8 mouse cellular contexts compared by ENCODE assay signal in genomic region chr15:99393386-99394252, GRCm38 (mm10). TPM values are rescaled to one million over a fixed set of nuclear protein-coding genes. Genes with fewer than 3 reads are reported as not detected.
DNase-seq lines count a peak whose midpoint lies in the region; ATAC-seq and TF ChIP-seq lines count a peak whose summit lies in the region.

No protein-coding gene starts in this region.

- H3K4me3 ChIP-seq in forebrain, embryonic 10.5 days: peak overlapping the region; percentile 87
- peak overlapping the region; percentile 69 for H3K4me3 ChIP-seq in hindbrain, embryonic 14.5 days (replicated peaks; ENCODE audit: low read length)
- H3K4me3 ChIP-seq in liver, adult 2 months (ENCODE audit: insufficient read depth, low read depth, low read length): peak overlapping the region; percentile 89
- H3K4me3 ChIP-seq in midbrain, embryonic 16.5 days (ENCODE audit: low read depth, low read length): peak overlapping the region; percentile 61

- 15% methylated on average over 24 of the region's 24 CpGs for WGBS in forebrain, embryonic 10.5 days
- 13% methylated on average over 24 of the region's 24 CpGs for WGBS in hindbrain, embryonic 14.5 days
- under 1% methylated on average over 24 of the region's 24 CpGs for WGBS in liver, adult 2 months
- WGBS in midbrain, embryonic 16.5 days: 13% methylated on average over 24 of the region's 24 CpGs

- H3K4me2 ChIP-seq in hindbrain, embryonic 14.5 days (replicated peaks): peak overlapping the region; percentile 60
- H3K4me2 ChIP-seq in midbrain, embryonic 16.5 days (ENCODE audit: low read length): peak overlapping the region; percentile 92

- TF ChIP-seq POLR2A in liver, adult 2 months (IDR thresholded peaks at IDR 0.05; ENCODE audit: extremely low read depth, insufficient read depth, low read length): 0 out of 2 replicates have a peak, but pooled peaks have one; percentile 57

- H3K27me3 ChIP-seq in forebrain, embryonic 10.5 days (ENCODE audit: poor library complexity, severe bottlenecking): no peaks in the 10 kb centered on the region
- H3K27me3 ChIP-seq in hindbrain, embryonic 14.5 days (ENCODE audit: control insufficient read depth, insufficient read depth, low read length): no peaks in the 10 kb centered on the region
- no peaks in the 10 kb centered on the region for H3K27me3 ChIP-seq in liver, adult 2 months (ENCODE audit: control insufficient read depth, insufficient read depth, low read length)
- H3K27me3 ChIP-seq in midbrain, embryonic 16.5 days (ENCODE audit: control insufficient read depth, insufficient read depth, low read depth, low read length): no peaks in the 10 kb centered on the region

- TF ChIP-seq CTCF in liver, adult 2 months (IDR thresholded peaks at IDR 0.05; ENCODE audit: low read depth, low read length): no peak

- peak overlapping the region; percentile 94 for H3K27ac ChIP-seq in forebrain, embryonic 10.5 days
- peak overlapping the region; percentile 88 for H3K27ac ChIP-seq in hindbrain, embryonic 14.5 days
- peak overlapping the region; percentile 95 for H3K27ac ChIP-seq in liver, adult 2 months (replicated peaks; ENCODE audit: insufficient read depth, low read depth, low read length)
- peak overlapping the region; percentile 89 for H3K27ac ChIP-seq in midbrain, embryonic 16.5 days (ENCODE audit: low read length)

- DNase-seq in adrenal gland, adult 8-10 months: peak; percentile 56
- no peak for DNase-seq in adrenal gland, adult 18-20 months (ENCODE audit: low spot score in 2 of 2)
- DNase-seq in adipocyte (ENCODE audit: low spot score): peak; percentile 74
- no peak for DNase-seq in forebrain, embryonic 10.5 days (ENCODE audit: extremely low spot score, low spot score)
- DNase-seq in hindbrain, embryonic 14.5 days (ENCODE audit: low spot score): no peak
- DNase-seq in liver, adult 2 months (ENCODE audit: extremely low read depth, low read depth, low spot score): peak; percentile 100
- DNase-seq in urinary bladder, postnatal 25 days (ENCODE audit: low spot score): no peak

- peaks cover 55% of the 10 kb centered on the region for H3K4me1 ChIP-seq in forebrain, embryonic 10.5 days
- peaks cover 30% of the 10 kb centered on the region for H3K4me1 ChIP-seq in hindbrain, embryonic 14.5 days (replicated peaks; ENCODE audit: control insufficient read depth, insufficient read depth, low read length)
- H3K4me1 ChIP-seq in liver, adult 2 months (ENCODE audit: control insufficient read depth, insufficient read depth, low read length): peaks cover 17% of the 10 kb centered on the region
- H3K4me1 ChIP-seq in midbrain, embryonic 16.5 days (ENCODE audit: control insufficient read depth, insufficient read depth, low read length): peaks cover 37% of the 10 kb centered on the region

- H3K9ac ChIP-seq in hindbrain, embryonic 14.5 days: peak overlapping the region; percentile 81
- H3K9ac ChIP-seq in liver, adult 2 months (ENCODE audit: low read depth, low read length): peak overlapping the region; percentile 95
- peak overlapping the region; percentile 77 for H3K9ac ChIP-seq in midbrain, embryonic 16.5 days (ENCODE audit: low read depth, low read length)

- H3K36me3 ChIP-seq in forebrain, embryonic 10.5 days (replicated peaks): no peaks in the 10 kb centered on the region
- H3K36me3 ChIP-seq in hindbrain, embryonic 14.5 days (replicated peaks; ENCODE audit: control insufficient read depth, insufficient read depth): no peaks in the 10 kb centered on the region
- H3K36me3 ChIP-seq in liver, adult 2 months (ENCODE audit: control insufficient read depth, insufficient read depth, low read length): no peaks in the 10 kb centered on the region
- no peaks in the 10 kb centered on the region for H3K36me3 ChIP-seq in midbrain, embryonic 16.5 days (ENCODE audit: control insufficient read depth, insufficient read depth, low read length)

- H3K79me2 ChIP-seq in liver, adult 2 months (ENCODE audit: control insufficient read depth, insufficient read depth, low read length): peaks cover 24% of the 10 kb centered on the region

- no peaks in the 10 kb centered on the region for H3K9me3 ChIP-seq in forebrain, embryonic 10.5 days
- no peaks in the 10 kb centered on the region for H3K9me3 ChIP-seq in hindbrain, embryonic 14.5 days (ENCODE audit: control insufficient read depth, low read length)
- H3K9me3 ChIP-seq in midbrain, embryonic 16.5 days (replicated peaks; ENCODE audit: control insufficient read depth, low read length, poor library complexity, severe bottlenecking): no peaks in the 10 kb centered on the region

- 0 out of 2 replicates have a peak, but pooled peaks have one; percentile 3 for ATAC-seq in hindbrain, embryonic 14.5 days (ENCODE audit: low FRiP score)
- peak; percentile 55; the same call in 1 of the 2 replicates for ATAC-seq in midbrain, embryonic 16.5 days

RNA-seq across cellular contexts. Expression of gene Tmbim6, which starts 0.9 kb away (rescaled TPM):
- total RNA-seq in adrenal gland, adult 8-10 months (2022): 100 to 1,000 TPM; 442 to 837 (median 596) TPM
- 100 to 1,000 TPM; 536 to 790 TPM for total RNA-seq in adrenal gland, adult 18-20 months (2021)
- polyA plus RNA-seq in forebrain, embryonic 10.5 days (2016; fragmentation: Nextera tagmentation; extraction: Ambion mirVana): 267 and 272 TPM in 2 replicates
- polyA plus RNA-seq in hindbrain, embryonic 14.5 days (2014; fragmentation: Nextera tagmentation; extraction: Ambion mirVana): 262 and 272 TPM in 2 replicates
- 699 and 816 TPM in 2 replicates for total RNA-seq in liver, adult 2 months (2014; rRNA removed)
- polyA plus RNA-seq in liver, adult 2 months (2012; rRNA removed): 2,160 and 2,362 TPM in 2 replicates
- 279 and 310 TPM in 2 replicates for polyA plus RNA-seq in midbrain, embryonic 16.5 days (2015; fragmentation: Nextera tagmentation; extraction: Ambion mirVana)

RNA-seq across cellular contexts. Expression of gene Fmnl3, which starts 23.3 kb away (rescaled TPM):
- 10 to 100 TPM; 16.5 to 29.3 (median 24.4) TPM for total RNA-seq in adrenal gland, adult 8-10 months (2022)
- total RNA-seq in adrenal gland, adult 18-20 months (2021): 10 to 100 TPM; 15.5 to 17.2 TPM
- 14.3 and 16.9 TPM in 2 replicates for polyA plus RNA-seq in forebrain, embryonic 10.5 days (2016; fragmentation: Nextera tagmentation; extraction: Ambion mirVana)
- 9.0 and 9.2 TPM in 2 replicates for polyA plus RNA-seq in hindbrain, embryonic 14.5 days (2014; fragmentation: Nextera tagmentation; extraction: Ambion mirVana)
- total RNA-seq in liver, adult 2 months (2014; rRNA removed): 1.3 and 2.5 TPM in 2 replicates
- polyA plus RNA-seq in liver, adult 2 months (2012; rRNA removed): 1.7 and 2.2 TPM in 2 replicates
- 7.9 and 8.0 TPM in 2 replicates for polyA plus RNA-seq in midbrain, embryonic 16.5 days (2015; fragmentation: Nextera tagmentation; extraction: Ambion mirVana)

Comparison
In these comparisons a context has a peak if more than half of its experiments do, and no peak if none do; other contexts are left out.
1. DNase-seq: peak in adrenal gland, adult 8-10 months (single experiment), adipocyte (single experiment) and liver, adult 2 months (single experiment); none in adrenal gland, adult 18-20 months (0 of 2), forebrain, embryonic 10.5 days (single experiment), hindbrain, embryonic 14.5 days (single experiment) and urinary bladder, postnatal 25 days (single experiment).
2. Peak in every context shown above with its lines, with median percentiles within 50 percentile points of each other: H3K27ac ChIP-seq, H3K4me3 ChIP-seq and H3K9ac ChIP-seq.